Comparison of ENCODE assay signal across 30 mouse cellular contexts in the genomic region with DNA sequence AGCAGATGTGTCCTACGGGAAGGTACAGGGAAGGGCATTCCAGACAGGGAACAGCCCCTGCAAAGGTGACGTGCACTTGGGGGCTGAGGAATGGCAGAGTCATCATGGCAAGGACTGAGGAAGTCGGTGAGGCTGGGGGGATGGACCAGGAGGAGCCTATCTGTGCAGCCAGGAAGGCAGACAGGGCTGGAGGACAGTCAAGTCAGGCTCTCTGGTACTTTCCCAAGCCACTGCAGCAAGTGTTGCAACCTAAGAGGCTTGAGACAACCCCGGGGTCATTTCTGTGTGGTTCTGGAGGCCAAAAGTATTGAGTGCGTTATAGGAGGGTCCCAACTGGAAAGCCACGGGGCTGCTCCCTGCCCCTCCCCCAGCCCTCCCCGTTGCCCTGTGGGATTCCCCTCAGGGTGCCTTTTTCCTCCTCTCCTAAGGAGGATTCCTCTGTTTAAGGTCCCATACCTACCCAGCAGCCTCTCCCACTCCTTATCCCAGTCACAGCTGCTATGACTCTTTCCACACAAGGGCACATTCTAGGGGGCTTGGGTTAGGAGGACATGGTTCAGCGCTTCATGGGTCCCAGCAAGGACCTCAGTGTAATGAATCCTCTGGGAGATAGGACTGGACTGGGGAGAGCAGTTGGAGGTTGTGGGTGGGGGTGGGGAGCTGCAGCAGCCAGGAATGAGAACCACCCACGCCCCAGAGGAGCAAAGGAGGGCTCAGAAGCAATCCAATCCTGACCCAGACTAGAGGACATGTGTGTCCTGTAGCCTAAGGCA.
A peak's percentile ranks its signal among the peaks of the same experiment; 100 is the strongest.
DNase-seq lines count a peak whose midpoint lies in the region; ATAC-seq and TF ChIP-seq lines count a peak whose summit lies in the region.
"Had no signal": no experiment of that assay in that cellular context is flagged by ENCODE, and none has a peak within 500 bp of the region (broad histone marks: within the 10 kb centered on the region; RNA-seq: fewer than 3 reads in every experiment).

No protein-coding gene starts in this region.

- 28% methylated on average over 9 of the region's 9 CpGs for WGBS in kidney, embryonic 16.5 days
- WGBS in midbrain, embryonic 11.5 days = 52% methylated on average over 9 of the region's 9 CpGs
- 55% methylated on average over 9 of the region's 9 CpGs for WGBS in midbrain, postnatal 0 days

- 0 out of 2 replicates have a peak overlapping the region, but pooled peaks have one; percentile 19 for H3K27ac ChIP-seq in kidney, embryonic 16.5 days (ENCODE audit: low read length)
- H3K27ac ChIP-seq in midbrain, embryonic 11.5 days (ENCODE audit: low read depth, low read length) = no peak overlapping the region
- no peak overlapping the region for H3K27ac ChIP-seq in midbrain, postnatal 0 days (ENCODE audit: low read depth, low read length)
- H3K27ac ChIP-seq: forebrain, embryonic 13.5 days; hindbrain, embryonic 15.5 days; limb, embryonic 12.5 days; liver, embryonic 15.5 days; midbrain, embryonic 13.5 days; stomach, postnatal 0 days had no signal

- DNase-seq in gastrocnemius, adult 18-20 months (ENCODE audit: low spot score) = peak; percentile 12
- no peak for DNase-seq in gastrocnemius, postnatal 14 days
- DNase-seq in kidney, adult 8-10 months = no peak
- peak; percentile 67 for DNase-seq in midbrain, embryonic 11.5 days (ENCODE audit: low spot score, missing footprints)
- DNase-seq in midbrain, postnatal 0 days (ENCODE audit: low spot score) = no peak
- DNase-seq in spleen, postnatal 10 days (ENCODE audit: low spot score in 2 of 2) = no peak
- DNase-seq: adrenal gland, postnatal 25 days; cerebellum, adult 18-20 months; cerebellum, postnatal 10 days; gastrocnemius, postnatal 25 days; heart, postnatal 4 days; kidney, adult 11 months; layer of hippocampus, adult 9-11 months; lung, embryonic 14.5 days; lung, postnatal 14 days; right cerebral cortex, adult 18-20 months; spleen, adult 18-20 months; thymus, adult 18-20 months; thymus, postnatal 25 days had no signal

- H3K27me3 ChIP-seq in kidney, embryonic 16.5 days (ENCODE audit: insufficient read depth, low read length) = no peaks in the 10 kb centered on the region
- H3K27me3 ChIP-seq in midbrain, embryonic 11.5 days (ENCODE audit: control insufficient read depth, insufficient read depth, low read length) = no peaks in the 10 kb centered on the region
- no peaks in the 10 kb centered on the region for H3K27me3 ChIP-seq in midbrain, postnatal 0 days (ENCODE audit: insufficient read depth, low read length)
- H3K27me3 ChIP-seq: forebrain, embryonic 13.5 days; hindbrain, embryonic 15.5 days; liver, embryonic 15.5 days had no signal

- intact Hi-C loops in gastrocnemius, postnatal 14 days (cut with DNase I; ENCODE audit: low total_unique reads) = no loop called here

- ATAC-seq in kidney, embryonic 16.5 days (ENCODE audit: low FRiP score, low TSS enrichment) = peak; percentile 93
- no peak for ATAC-seq in midbrain, embryonic 11.5 days (ENCODE audit: low FRiP score)
- ATAC-seq in midbrain, postnatal 0 days (ENCODE audit: low FRiP score) = no peak
- ATAC-seq: CD4-positive, CD25-positive, alpha-beta regulatory T cell, adult 4 months; forebrain, embryonic 13.5 days; inflammation-experienced regulatory T-cells, adult 6 months; midbrain, embryonic 13.5 days had no signal

- H3K36me3 ChIP-seq in kidney, embryonic 16.5 days (ENCODE audit: insufficient read depth, low read length) = no peaks in the 10 kb centered on the region
- H3K36me3 ChIP-seq in midbrain, embryonic 11.5 days (ENCODE audit: control insufficient read depth, insufficient read depth, low read length) = no peaks in the 10 kb centered on the region
- no peaks in the 10 kb centered on the region for H3K36me3 ChIP-seq in midbrain, postnatal 0 days (ENCODE audit: insufficient read depth, low read length)
- H3K36me3 ChIP-seq: heart, embryonic 12.5 days; hindbrain, embryonic 15.5 days; limb, embryonic 12.5 days; liver, embryonic 15.5 days; midbrain, embryonic 13.5 days had no signal

- H3K9me3 ChIP-seq in kidney, embryonic 16.5 days (ENCODE audit: low read length) = no peaks in the 10 kb centered on the region
- H3K9me3 ChIP-seq in midbrain, embryonic 11.5 days (ENCODE audit: control insufficient read depth, low read length) = no peaks in the 10 kb centered on the region
- no peaks in the 10 kb centered on the region for H3K9me3 ChIP-seq in midbrain, postnatal 0 days (ENCODE audit: low read length)
- H3K9me3 ChIP-seq: forebrain, embryonic 13.5 days; heart, embryonic 12.5 days; hindbrain, embryonic 15.5 days; limb, embryonic 12.5 days; liver, embryonic 15.5 days; midbrain, embryonic 13.5 days had no signal

- no peak for TF ChIP-seq CTCF in midbrain, postnatal 0 days (IDR thresholded peaks at IDR 0.05)

- H3K4me1 ChIP-seq in kidney, embryonic 16.5 days (ENCODE audit: insufficient read depth, low read length) = peaks cover 5% of the 10 kb centered on the region
- H3K4me1 ChIP-seq in midbrain, embryonic 11.5 days (ENCODE audit: control insufficient read depth, insufficient read depth, low read length) = peaks cover 8% of the 10 kb centered on the region
- no peaks in the 10 kb centered on the region for H3K4me1 ChIP-seq in midbrain, postnatal 0 days (ENCODE audit: insufficient read depth, low read length)
- H3K4me1 ChIP-seq: forebrain, embryonic 13.5 days; heart, embryonic 12.5 days; liver, embryonic 15.5 days had no signal

- H3K4me2 ChIP-seq in kidney, embryonic 16.5 days (replicated peaks; ENCODE audit: low read depth, low read length) = no peak overlapping the region
- no peak overlapping the region for H3K4me2 ChIP-seq in midbrain, embryonic 11.5 days
- H3K4me2 ChIP-seq in midbrain, postnatal 0 days (ENCODE audit: low read depth, low read length, poor library complexity, severe bottlenecking) = no peak overlapping the region
- H3K4me2 ChIP-seq: forebrain, embryonic 13.5 days; heart, embryonic 12.5 days; hindbrain, embryonic 15.5 days; limb, embryonic 12.5 days; liver, embryonic 15.5 days; lung, embryonic 14.5 days; midbrain, embryonic 13.5 days had no signal

- H3K9ac ChIP-seq in kidney, embryonic 16.5 days (replicated peaks; ENCODE audit: low read length) = no peak overlapping the region
- H3K9ac ChIP-seq in midbrain, embryonic 11.5 days (ENCODE audit: low read length) = no peak overlapping the region
- H3K9ac ChIP-seq in midbrain, postnatal 0 days (replicated peaks; ENCODE audit: low read length, poor library complexity, severe bottlenecking) = no peak overlapping the region
- H3K9ac ChIP-seq: forebrain, embryonic 13.5 days; heart, embryonic 12.5 days; hindbrain, embryonic 15.5 days; limb, embryonic 12.5 days; liver, embryonic 15.5 days; lung, embryonic 14.5 days; midbrain, embryonic 13.5 days had no signal

- no peak overlapping the region for H3K4me3 ChIP-seq in kidney, embryonic 16.5 days (ENCODE audit: low read length)
- H3K4me3 ChIP-seq in midbrain, embryonic 11.5 days (ENCODE audit: low read depth, low read length) = no peak overlapping the region
- no peak overlapping the region for H3K4me3 ChIP-seq in midbrain, postnatal 0 days (ENCODE audit: low read depth, low read length)
- H3K4me3 ChIP-seq: erythroblast, embryonic 14.5 days; forebrain, embryonic 13.5 days; heart, embryonic 12.5 days; hindbrain, embryonic 15.5 days; limb, embryonic 12.5 days; liver, embryonic 15.5 days; midbrain, embryonic 13.5 days had no signal

Comparison
In these comparisons a context has a peak if more than half of its experiments do, and no peak if none do; other contexts are left out.
1. DNase-seq: peak in gastrocnemius, adult 18-20 months (single experiment) and midbrain, embryonic 11.5 days (single experiment); none in gastrocnemius, postnatal 14 days (single experiment), kidney, adult 8-10 months (0 of 2), midbrain, postnatal 0 days (single experiment) and spleen, postnatal 10 days (0 of 2).